Mouse (Mus musculus): ENCODE data around the gene Eno2.

The Eno2 gene

GRCm38 (mm10) chr6:124759259-124759658 lies 10.2 kb downstream of the Eno2 start:
- DNase-seq = peak; percentile 87 to 90

GRCm38 (mm10) chr6:124758849-124759232 lies 10.6 kb downstream of the Eno2 start:
- no peak for DNase-seq

- DNase-seq = peak in 1 of 2 experiments; percentile 59
These were observed 11.3 kb downstream of the Eno2 start for GRCm38 (mm10) chr6:124757909-124758848.

GRCm38 (mm10) chr6:124757351-124757880 lies 12.1 kb downstream of the Eno2 start:
- DNase-seq = no peak

- DNase-seq = peak; percentile 80 to 84
These were observed 12.7 kb downstream of the Eno2 start for GRCm38 (mm10) chr6:124756652-124757350.

- DNase-seq = peak; percentile 58 to 70
These were observed 13.5 kb downstream of the Eno2 start, which contains the start of the genes Gm45234 and Atn1 for GRCm38 (mm10) chr6:124755831-124756595. Gene Gm45234 (minus strand): TSS chr6:124756021. Gene Atn1 (minus strand): TSS chr6:124756524.

- no peak for DNase-seq
These were observed 14.2 kb downstream of the Eno2 start for GRCm38 (mm10) chr6:124755306-124755705.

GRCm38 (mm10) chr6:124753861-124754260 lies 15.6 kb downstream of the Eno2 start:
- no peak for DNase-seq

GRCm38 (mm10) chr6:124750405-124750804 lies 19.1 kb downstream of the Eno2 start:
- no peak for DNase-seq

- DNase-seq = no peak
These were observed 22.5 kb downstream of the Eno2 start for GRCm38 (mm10) chr6:124746654-124747632.

GRCm38 (mm10) chr6:124746296-124746605 lies 23.2 kb downstream of the Eno2 start:
- DNase-seq = no peak

GRCm38 (mm10) chr6:124745490-124746295 lies 23.8 kb downstream of the Eno2 start:
- peak; percentile 94 to 95 for DNase-seq

GRCm38 (mm10) chr6:124744755-124745321 lies 24.6 kb downstream of the Eno2 start:
- DNase-seq = no peak

GRCm38 (mm10) chr6:124743647-124744046 lies 25.8 kb downstream of the Eno2 start:
- no peak for DNase-seq

- DNase-seq = no peak
These were observed 26.5 kb downstream of the Eno2 start for GRCm38 (mm10) chr6:124742839-124743514.

- DNase-seq = no peak
These were observed 27.6 kb downstream of the Eno2 start for GRCm38 (mm10) chr6:124741842-124742241.

GRCm38 (mm10) chr6:124740888-124741761 lies 28.3 kb downstream of the Eno2 start, which contains the start of gene Grcc10:
Gene Grcc10 (minus strand): TSS chr6:124741374.
- peak; percentile 87 for DNase-seq

- DNase-seq = no peak
These were observed 29.1 kb downstream of the Eno2 start for GRCm38 (mm10) chr6:124740211-124740887.

Data from kidney, adult 8-10 months (tissue).